Mouse (Mus musculus) megakaryocyte, adult 5-6 weeks (primary cell): ENCODE results near the gene Slc2a8. TPM values are rescaled to one million over a fixed set of nuclear protein-coding genes. Genes with fewer than 3 reads are reported as not detected.
"Not testable (repeated sequence)": the region's sequence is repeated elsewhere in the genome, so short reads cannot be mapped to it uniquely, and the experiment has no call there.

Experiments
- ATAC-seq: 2 replicates; pipeline ENCODE4 v1.8.0; 2016; ENCODE audit warnings: mild to moderate bottlenecking, inconsistent platforms; ENCODE audit not compliant: poor library complexity, severe bottlenecking
- total RNA-seq, 2 experiments: library from RNA; stranded (forward) in 1 of 2; stranded (reverse) in 1 of 2; fragments of 153-499, 151-499 nt in 1 of 2; fragments of 221-1000, 200-1000 nt in 1 of 2; gene quantifications; 2 replicates each; pipeline versions ENCODE4 v1.2.3 to v1.2.4; 2015 to 2017

The Slc2a8 gene
- 1.4 and 1.5 TPM in 2 replicates for total RNA-seq (2015)
- 0.89 and 1.8 TPM in 2 replicates for total RNA-seq (2017)

DNA sequence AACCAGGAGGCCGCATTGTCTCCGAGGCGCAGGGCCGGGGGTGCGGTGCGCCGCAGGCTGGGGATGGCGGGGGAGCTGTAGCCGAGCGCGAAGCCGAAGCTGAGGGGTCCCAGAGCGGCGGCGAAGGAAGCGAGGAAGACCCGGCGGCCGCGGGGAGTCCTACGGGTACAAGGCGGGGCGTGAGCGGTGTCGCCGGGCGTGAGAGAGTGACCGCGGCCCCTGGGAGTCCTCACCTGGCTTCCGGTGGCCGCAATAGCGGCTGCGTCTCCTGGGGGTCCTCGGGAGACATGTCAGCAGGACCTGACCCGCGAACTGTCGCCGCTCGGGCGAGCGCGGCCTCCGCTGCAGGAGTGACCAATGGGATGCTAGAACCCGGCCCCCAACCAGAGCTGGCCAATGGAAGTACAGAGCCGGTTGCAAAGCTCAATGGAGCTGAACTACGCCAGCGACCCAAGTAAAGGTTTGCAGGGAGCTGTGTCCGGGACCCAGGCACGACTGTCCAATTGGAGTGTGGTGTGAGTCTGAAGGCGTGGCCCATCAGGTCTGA, at the start of gene Slc2a8:
TSS of gene Slc2a8 (minus strand) at position 359 of the 547 bp plus-strand sequence.
- peak; percentile 98 for ATAC-seq

DNA sequence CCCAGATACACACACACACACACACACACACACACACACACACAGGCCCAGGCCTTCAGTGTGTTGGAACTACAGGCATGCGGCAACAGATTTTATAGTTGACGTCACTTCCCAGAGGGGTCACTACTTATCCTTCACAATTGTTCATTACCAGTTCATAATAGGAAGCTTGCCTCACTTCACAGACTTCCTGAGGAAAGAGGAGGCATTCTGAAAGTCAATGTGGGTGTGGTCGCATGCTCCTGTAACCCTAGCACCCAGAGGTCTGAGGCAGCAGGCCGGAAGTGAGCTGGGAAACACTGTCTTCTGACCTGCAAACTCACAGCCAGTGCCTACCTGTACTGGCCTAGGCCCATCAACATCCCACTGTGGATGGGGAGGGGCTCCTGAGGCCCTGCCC, 43.2 kb upstream of the Slc2a8 start:
- peak; percentile 81 for ATAC-seq

DNA sequence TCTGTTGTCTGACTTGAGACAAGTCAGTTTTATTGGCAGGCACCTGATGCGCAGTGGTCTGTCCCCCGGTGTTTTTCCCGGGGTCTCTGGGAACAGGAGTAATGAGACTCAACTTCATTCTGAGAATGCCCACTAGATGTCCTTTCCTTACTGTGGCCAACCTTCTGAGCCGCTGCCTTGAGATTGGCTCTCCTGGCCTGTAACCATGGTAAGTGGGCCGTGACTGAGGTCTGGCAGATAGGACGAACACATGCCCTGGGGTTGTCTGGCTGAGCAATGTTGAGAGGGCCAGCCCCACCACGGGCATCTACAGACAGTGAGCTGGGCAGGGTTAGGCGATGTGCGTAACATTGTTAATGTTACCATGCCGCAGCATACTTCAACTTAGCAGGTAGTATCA, 42.7 kb upstream of the Slc2a8 start:
- ATAC-seq = no peak

DNA sequence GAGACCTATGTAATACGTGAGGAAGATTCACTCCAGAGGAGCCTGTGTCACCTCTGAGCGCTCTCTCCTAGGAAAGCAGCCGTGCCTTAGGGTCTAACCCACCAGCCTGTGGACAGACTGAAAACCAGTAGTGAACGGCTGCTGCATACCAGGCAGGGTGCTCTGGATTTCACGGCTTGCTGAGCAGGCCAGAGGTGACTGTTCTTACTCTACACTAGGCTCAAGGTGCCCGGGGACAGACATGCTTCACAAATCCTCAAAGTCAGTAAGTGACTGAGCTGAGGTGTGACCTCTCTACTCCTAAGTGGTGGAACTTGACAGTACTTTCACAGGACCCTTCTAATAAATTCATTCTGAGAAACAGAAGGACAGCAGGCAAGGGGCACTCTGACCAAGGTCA, 41.0 kb upstream of the Slc2a8 start:
- ATAC-seq = no peak

DNA sequence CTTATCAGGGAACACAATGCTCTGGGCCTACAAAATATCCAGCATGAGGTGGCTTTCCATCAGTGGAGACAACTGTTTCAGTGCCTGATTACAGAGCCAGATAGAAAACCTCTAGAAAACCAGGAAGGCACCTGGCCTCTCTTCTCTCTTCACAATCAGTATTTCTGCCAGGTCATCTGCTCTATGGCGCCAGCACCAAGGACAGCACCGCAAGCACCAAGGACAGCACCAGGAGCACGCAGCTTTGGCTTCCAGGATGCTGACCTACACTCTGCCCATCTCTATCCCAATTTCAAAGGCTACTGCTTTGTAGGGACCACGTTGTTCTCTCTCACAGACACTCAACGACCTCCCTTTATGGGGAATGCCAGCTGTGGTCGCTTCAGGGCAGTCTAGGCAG, 36.1 kb upstream of the Slc2a8 start:
- no peak for ATAC-seq

DNA sequence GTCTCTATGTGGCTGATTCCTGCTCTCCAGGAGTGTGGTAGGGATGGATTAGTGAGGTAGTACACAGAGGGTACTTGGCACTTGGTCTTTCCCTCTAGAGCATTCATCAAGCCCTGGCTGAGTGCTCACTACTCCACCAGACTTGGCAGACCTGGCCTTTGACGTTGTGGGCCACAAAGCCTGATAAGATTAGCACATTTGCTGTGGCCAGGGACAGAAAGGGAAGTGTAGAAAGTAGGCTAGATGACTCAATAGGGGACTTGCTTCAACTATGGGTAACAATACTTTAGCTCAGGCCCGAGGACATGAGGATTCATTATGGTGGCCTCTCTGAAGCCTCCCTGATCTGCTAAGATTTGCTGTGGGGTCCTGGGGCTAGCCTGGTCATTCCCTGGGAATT, 35.3 kb upstream of the Slc2a8 start:
- ATAC-seq = peak; percentile 62

DNA sequence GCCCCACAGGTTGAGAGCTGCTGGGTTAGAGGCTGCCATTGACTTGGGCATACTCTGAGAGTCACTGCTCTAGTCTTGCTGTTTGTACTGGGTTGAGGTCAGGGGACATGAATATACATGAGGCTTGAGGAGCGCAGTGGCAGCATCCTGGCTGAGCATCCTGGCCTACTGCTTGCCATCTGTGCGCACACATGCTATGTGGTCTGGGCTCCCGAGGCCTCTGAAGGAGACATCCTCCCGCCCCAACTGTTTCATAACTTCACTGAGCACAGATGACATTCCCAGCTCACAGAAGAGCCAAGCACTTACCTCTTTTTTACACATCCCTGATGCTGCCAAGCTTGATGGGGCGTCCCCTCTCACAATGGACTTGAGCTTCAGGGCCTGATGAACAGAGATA, 33.0 kb upstream of the Slc2a8 start:
- no peak for ATAC-seq

DNA sequence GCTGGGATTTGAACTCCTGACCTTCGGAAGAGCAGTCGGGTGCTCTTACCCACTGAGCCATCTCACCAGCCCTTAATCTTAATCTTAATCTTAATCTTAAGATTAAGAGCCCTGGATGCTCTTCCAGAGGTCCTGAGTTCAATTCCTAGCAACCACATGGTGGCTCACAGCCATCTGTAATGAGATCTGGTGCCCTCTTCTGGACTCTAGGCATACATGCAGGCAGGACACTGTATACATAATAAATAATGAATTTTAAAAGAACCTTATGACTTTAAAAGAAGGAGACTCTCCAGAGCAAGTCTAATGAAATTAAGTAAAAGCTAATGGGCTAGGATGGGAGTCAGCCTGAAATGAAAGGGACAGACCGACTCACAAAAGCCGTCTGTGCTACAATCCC, 27.2 kb upstream of the Slc2a8 start:
- not testable (repeated sequence) for ATAC-seq

DNA sequence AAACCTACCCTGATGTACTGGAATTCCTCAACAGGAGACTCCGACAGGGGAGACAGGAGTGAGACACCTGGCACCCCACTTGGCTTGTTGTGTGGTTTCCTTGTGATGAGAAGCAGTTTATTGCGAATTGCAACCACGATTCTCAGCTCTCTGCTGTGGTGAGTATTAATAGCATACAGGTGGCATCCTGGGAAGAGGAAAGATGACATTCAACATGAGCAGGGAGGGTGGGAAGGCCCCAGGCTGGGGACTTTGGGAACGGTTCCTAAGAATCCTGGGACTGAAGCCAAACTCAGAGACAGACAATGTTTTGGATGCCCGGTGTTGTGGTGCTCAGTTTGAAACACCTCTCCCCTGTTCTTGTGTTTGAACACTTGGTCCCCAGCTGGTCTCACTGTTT, 23.2 kb upstream of the Slc2a8 start:
- no peak for ATAC-seq

DNA sequence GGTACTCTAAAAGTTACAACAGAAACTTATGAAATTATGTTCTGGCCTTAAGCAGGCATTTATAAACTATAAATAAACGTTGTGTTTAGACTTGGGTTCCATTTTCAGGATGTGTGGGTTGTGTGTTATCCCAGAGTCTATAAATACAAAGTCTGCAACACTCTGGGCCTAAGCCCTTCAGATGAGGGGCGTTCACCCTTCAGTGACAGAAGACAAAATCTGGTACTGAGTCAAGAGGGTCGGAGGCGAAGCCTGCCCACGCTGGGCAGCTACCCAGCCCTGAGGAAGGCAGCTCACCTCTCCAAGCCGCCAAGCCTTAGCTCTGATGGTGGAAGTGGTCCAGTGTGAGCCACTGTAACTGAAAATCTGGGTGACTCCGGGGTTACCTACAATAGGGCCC, 20.3 kb upstream of the Slc2a8 start:
- ATAC-seq = no peak

DNA sequence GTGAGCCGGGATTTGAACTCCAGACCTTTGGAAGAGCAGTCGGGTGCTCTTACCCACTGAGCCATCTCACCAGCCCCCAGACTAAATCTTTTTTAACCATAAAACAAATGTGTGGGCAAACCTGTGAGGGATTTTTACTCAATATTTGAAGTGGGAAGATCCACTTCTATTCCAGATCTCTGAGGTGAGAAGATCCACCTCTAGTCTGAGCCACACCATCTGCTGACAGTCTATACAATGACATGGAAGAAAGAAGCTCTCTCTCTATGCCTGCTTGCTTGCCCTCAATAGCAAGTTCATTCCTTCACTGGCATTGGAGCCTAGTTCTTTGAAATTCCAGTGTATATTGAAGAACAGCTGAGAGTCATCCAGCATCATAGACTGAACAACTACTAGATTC, 17.9 kb upstream of the Slc2a8 start:
- ATAC-seq = no peak

DNA sequence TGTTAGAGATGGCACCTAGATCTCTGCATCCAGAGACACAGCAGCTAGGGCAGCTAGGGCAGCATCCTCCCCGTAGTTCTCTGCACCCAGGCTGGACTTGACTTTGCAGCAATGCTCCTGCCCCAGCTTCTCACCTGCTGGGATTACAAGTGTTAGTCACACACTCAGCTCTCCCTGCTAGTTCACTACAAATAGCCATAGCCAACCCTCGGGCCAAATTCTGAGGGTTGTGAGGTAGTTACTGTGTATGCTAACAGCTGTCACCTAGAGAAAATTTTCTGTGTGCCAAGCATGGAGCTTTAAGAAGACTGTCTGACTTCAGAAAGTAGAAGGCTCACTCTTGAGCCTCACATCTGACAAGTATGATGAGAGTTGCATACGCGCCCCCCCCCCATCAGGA, 15.9 kb upstream of the Slc2a8 start:
- no peak for ATAC-seq

DNA sequence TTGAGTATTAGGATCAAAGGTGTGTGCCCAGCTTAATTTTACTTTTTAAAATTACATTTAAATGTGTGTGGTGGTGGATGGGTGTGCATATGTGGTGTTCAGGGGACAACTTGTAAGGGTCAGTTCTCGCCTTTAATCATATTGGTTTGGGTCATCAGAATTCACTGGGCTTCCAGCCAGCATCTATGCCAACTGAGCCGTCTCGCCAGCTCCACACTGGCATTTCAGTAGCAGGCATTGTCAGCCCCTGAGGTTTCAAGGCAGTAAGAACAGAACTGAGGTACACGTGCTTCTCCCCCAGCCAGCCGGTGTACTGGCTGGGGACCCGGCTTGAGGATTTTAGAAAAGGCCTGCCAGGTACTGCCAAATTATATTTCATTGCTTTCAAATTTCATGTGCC, 15.2 kb upstream of the Slc2a8 start:
- ATAC-seq = no peak

DNA sequence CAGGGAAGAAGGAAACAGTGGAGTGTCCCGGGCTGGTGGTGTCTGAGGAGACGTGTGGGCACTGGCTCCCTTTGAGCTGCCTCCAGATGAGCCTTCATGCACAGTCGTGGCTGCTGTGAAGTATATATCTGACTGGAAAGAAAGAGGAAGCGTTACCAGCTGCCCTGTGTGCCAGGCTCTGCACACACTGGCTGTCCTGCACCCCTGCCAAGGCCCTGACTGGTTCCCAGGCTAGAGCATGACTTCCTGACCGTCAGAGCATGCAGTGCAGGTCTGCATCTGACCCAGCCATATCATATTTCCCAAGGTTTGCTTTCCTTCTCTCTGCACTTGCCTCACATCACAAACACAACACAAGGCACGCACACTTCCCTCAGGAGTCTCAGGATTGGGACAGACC, 10.2 kb upstream of the Slc2a8 start:
- ATAC-seq = peak; percentile 40; the same call in 1 of the 2 replicates

DNA sequence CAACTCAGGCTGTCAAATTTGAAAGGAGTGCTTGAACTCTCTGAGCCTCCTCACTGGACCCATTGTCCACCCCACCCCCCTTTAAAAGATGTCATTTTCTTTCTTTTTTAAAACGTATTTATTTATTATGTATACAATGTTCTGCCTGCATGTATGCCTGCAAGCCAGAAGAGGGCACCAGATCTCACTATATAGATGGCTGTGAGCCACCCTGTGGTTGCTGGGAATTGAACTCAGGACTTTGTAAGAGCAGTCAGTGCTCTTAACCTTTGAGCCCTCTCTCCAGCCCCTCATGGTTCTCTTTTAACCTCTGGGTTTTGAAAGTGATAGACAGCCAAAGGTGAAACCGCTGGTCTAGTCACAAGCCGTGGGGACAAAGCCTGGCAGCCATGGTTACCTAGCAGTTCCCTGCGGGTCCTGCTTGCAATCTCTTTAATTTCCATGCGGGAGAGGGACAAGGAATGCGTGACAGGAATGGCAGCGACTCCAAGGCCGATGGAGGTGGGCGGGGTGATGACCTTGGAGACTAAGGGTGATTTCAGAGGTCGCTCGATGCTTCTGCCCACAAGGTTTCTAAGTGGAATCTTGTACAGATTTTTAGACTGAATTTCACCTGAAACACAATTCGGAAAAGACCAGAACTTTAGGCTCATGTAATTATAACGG, 8.4 kb upstream of the Slc2a8 start:
- ATAC-seq = no peak

DNA sequence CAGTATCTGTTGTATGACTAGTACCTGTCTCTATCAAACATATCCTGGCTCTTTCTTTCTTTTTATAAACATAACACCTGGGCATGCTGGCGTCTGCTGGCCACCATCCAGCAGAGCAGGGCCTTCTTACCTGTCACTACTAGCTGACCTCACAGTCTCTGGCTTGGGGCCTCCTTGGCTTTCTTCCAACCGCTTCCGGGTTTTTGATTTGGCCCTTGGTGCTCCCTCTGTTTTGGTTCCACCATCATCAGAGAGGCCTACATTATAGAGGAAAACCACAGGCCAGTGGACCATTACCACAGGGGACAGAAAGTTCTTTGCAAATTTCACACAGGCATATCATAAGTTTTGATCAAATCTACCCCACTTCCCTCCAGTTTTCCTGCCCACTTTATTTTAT, 7.5 kb upstream of the Slc2a8 start:
- no peak for ATAC-seq

DNA sequence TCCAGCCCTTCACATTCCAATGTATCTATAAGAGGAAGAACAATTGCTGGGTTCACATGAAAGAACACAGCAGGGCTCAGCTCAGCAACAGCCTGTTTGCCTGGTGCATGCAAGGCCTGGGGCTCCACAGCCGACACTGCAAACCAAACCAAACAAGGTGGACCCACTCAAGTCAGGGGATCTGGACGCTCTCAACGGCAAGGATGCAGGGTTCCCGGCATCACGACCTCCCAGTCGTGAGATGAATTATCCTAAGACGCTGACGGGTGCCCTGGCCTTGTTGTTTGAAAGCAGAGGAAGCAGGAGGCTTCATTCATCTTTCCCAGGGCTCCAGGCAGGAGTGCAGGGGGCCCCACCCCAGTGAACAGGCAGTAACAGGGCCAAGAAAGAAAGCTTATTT, 4.0 kb upstream of the Slc2a8 start:
- no peak for ATAC-seq

DNA sequence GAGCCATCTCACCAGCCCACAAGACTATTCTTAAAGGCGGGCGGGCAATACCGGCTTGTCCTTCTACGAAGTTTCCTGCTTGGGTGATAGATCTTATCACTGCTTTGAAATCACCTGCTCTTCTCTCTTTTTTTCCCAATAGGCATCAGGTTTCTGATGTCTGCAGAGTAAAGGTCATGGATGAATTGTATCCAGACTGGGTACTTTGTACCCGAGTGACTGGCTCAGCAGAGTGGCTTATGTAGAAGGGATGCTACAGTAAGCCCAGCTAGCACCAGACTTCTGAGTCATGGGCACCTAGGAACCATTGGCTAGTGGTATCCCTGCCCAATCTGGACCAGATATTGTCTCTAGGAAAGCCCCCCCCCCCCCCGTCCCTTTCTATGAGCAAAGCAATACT, 1.7 kb upstream of the Slc2a8 start:
- ATAC-seq = no peak

DNA sequence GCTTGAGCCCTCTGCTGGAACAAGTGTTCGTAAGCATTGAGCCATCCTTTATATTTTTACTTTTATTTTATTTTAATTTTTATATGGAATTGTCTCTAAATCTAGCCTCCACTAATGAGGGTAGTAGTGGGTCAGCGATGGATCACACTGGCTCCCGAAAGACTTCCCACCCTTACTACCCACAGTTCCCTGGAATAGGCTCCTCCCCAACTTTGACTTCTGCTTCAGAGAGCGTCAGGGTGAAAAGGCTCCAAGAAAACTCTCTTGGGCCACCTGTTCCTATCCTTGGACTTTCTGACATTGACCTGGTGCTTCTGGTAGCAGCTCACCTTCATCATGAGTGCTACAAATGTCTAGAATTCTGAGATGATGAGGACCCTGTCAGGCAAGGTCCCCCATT, 817 bp upstream of the Slc2a8 start:
- no peak for ATAC-seq

DNA sequence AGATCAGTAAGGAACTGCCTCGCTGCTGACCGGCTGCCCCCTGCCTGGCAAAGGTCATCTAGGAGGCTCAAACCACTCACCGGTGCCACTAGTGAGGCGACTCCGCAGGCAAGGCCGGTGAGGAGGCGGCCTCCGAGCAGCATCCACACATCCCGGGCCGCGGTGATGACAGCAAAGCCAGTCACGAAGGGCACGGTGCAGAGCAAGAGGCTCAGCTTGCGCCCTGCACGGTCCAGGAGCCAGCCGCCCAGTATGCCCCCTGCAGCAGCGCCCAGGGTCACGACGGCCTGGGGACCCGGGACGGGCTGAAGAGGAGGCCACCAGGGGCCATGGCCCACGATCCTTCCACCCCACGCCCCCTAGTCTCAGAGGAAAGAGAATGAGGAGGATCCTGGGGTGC, 602 bp downstream of the Slc2a8 start:
- ATAC-seq = peak; percentile 28; the same call in 1 of the 2 replicates

DNA sequence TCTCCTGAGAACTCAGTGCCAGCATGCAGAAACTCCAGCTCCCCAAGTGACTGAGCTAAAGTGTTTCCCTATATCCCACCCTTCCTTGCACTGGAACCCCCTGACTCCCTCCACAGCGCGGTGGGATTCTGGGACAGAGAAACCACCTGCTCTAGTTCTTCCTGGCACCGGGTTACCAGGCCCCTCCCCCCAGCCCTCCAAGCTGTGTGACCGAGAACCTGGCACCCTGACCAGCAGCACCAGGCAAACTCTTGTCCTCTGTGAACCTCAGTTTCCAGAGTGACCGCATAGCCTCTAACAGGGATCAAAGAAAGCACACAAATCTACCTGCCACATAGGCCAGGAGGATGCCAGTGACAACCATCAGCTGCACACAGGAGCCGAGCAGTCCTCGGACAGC, 2.2 kb downstream of the Slc2a8 start:
- ATAC-seq = no peak

DNA sequence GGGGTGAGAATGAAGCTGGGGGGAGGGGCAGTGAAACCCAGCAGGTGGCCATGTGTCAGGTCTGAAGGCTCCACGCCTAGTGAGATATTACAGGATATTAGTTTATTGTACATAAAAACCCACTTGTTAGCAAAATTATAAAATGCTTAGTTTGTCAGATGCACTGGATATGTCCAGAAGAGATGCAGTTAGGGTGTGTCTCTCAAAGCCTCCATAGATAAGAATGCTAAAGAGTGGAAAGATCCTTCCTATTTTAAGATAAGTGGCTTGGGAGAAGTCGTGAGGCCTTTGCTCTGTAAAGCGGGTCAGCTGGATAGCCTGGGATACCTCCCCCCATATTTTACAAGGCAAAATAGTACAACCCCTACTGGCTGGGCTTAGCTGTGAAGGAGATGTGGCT, 3.2 kb downstream of the Slc2a8 start:
- no peak for ATAC-seq

DNA sequence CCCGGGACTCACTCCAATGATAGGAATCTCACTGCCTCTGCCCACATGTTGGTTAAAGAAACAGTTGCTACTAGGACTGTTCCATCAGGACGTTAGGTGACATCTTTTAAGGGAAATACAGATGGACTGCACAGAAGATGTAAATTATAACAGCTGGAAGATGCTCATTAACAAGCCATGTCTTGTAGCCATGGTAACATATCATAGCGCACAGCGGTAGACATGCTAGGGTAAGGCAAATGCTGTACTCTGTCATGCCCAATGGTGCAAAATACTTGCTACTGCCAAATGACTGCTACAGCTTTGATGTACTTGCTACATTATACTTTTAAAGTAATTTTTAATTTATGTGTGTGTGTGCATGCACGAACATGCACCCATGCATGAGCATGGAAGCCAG, 4.8 kb downstream of the Slc2a8 start:
- ATAC-seq = no peak
